Mouse (Mus musculus) limb, embryonic 14.5 days (tissue): ENCODE measurements at regions not wholly inside any gene's neighbourhood (a gene's known extent, or its start where the extent isn't known, plus 50 kb on each side); places are given as distances from the start of the nearest gene placed in this dataset.
A peak's percentile ranks its signal among the peaks of the same experiment; 100 is the strongest.

Experiments used
- ATAC-seq: fragments of 200-750 bp; cut with Nextera tagmentation; 2 replicates; pipeline ENCODE4 v1.8.0; 2017; ENCODE audit warnings: low read depth, moderate number of reproducible peaks, moderate TSS enrichment; ENCODE audit not compliant: low FRiP score
- DNase-seq: peaks from one replicate; pipeline ENCODE4 v3.0.0-alpha.2; 2015; ENCODE audit warnings: low spot score
- H3K27ac ChIP-seq: fragments of 300-500 bp; sonication (generic); replicated peaks from 2 replicates; pipeline ENCODE4 v1.5.1; 2014; ENCODE audit warnings: low read depth, mild to moderate bottlenecking, low read length, moderate library complexity, mixed read lengths
- H3K27me3 ChIP-seq: fragments of 300-500 bp; sonication (generic); 2 replicates; pipeline ENCODE4 v1.6.1; 2014; ENCODE audit warnings: low read length, mixed read lengths; ENCODE audit not compliant: control insufficient read depth, insufficient read depth
- H3K36me3 ChIP-seq: fragments of 300-500 bp; sonication (generic); 2 replicates; pipeline ENCODE4 v1.6.1; 2014; ENCODE audit warnings: mild to moderate bottlenecking, low read length, moderate library complexity, mixed read lengths; ENCODE audit not compliant: control insufficient read depth, insufficient read depth
- H3K4me1 ChIP-seq: fragments of 300-500 bp; sonication (generic); 2 replicates; pipeline ENCODE4 v1.6.1; 2014; ENCODE audit warnings: antibody characterized with exemption, low read length, mixed read lengths; ENCODE audit not compliant: control insufficient read depth, insufficient read depth
- H3K4me2 ChIP-seq: fragments of 300-500 bp; sonication (generic); replicated peaks from 2 replicates; pipeline ENCODE4 v1.6.1; 2014; ENCODE audit warnings: low read depth, mild to moderate bottlenecking, low read length, moderate library complexity; ENCODE audit not compliant: severe bottlenecking
- H3K4me3 ChIP-seq: fragments of 300-500 bp; sonication (generic); replicated peaks from 2 replicates; pipeline ENCODE4 v1.5.1; 2014; ENCODE audit warnings: low read length
- H3K9ac ChIP-seq: fragments of 300-500 bp; sonication (generic); 2 replicates; pipeline ENCODE4 v1.6.1; 2014; ENCODE audit warnings: mild to moderate bottlenecking, low read depth, low read length, moderate library complexity; ENCODE audit not compliant: severe bottlenecking
- H3K9me3 ChIP-seq: fragments of 300-500 bp; sonication (generic); 2 replicates; pipeline ENCODE4 v1.6.1; 2016; ENCODE audit warnings: low read length; ENCODE audit not compliant: control insufficient read depth
- POLR2A ChIP-seq: fragments of 200-500 bp; IDR thresholded peaks from 2 replicates; pipeline ENCODE4 v1.8.0; 2012; ENCODE audit warnings: inconsistent platforms, mild to moderate bottlenecking, moderate library complexity, borderline replicate concordance; ENCODE audit not compliant: insufficient read depth, insufficient read length; ENCODE audit errors: extremely low read depth
- WGBS: fragments of 180-500 bp; shearing (Covaris S2); extraction: QIAGEN DNeasy Blood & Tissue Kit; methylation state at CpG from one replicate; pipeline ENCODE4 v1.1.7; 2014; 5-methylcytosine and 5-hydroxymethylcytosine counted together

DNA sequence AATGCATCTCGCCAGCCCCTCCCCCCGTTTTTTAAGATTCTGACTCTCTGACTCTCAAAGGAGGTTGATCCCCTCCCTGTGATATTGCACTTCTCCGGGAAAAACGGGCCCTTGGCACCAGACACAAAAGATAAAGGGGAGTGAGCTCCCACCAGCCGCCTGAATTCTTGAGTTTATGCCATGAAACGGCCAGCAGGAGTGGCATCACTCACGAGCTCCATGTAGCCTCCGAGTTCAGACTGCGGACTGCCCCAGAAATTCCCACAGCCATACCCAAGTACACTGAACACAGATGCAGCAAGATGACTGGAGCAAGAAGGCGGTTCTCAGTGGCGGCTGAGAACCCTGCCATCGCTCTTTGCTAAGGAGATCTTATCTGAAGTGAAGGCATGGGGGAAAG is 114.4 kb downstream of the H2al2a start:
- ATAC-seq (no peak), DNase-seq (no peak)
- Histone ChIP-seq H3K27me3 (no peaks in the 10 kb centered on the region), H3K27ac (no peak overlapping the region), H3K36me3 (no peaks in the 10 kb centered on the region), H3K4me2 (no peak overlapping the region), H3K9me3 (no peaks in the 10 kb centered on the region), H3K4me3 (no peak overlapping the region), H3K4me1 (0 out of 2 replicates have a peak, but pooled peaks cover 8% of the 10 kb centered on the region), H3K9ac (no peak overlapping the region)
- WGBS, result 80% methylated on average over 12 of the region's 12 CpGs
- TF ChIP-seq POLR2A, result no peak

DNA sequence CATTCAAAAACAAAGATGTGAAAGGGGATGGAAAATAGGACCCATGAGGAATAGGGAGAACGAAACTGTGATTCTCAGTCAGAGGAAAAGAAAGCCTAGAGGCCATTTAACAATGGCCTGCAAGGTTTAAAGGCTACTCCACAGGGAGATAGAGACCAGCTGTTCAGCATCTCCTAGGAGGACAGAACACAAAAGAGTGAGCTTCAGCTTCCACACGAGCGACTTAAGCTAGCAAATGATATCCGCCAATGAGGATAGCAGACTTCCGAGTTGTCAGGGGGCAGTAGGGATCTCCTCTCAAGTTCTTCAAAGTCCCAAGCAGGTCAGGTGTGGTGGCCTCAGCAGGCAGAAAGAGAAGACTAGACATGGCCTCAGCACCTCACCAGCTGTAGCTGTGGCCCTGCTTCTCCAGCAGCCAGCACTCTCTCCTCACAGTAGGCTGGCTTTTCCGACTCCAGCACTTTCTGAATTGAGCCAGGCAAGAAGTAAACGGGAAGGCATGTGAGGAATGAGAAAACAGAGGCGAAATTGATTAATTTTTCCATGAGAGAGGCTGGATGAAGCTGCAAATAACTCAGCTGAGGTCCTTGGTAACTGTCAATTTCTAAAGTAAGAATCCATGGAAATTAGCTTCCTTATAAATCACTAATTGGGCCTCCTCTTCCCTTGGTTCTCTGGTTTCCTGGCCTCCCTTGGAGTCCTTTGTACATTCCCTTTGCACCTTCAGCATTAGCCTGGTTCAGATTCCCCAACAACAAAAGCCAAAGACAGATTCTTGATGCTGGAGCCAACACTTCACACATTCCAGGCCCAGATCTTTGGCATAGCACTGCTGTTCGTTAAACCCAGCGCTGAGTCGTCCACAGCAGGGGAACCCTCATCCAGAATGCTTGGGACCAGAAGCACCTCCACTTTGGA is 115.7 kb downstream of the H2al2a start:
- no peak for DNase-seq
- Histone ChIP-seq H3K36me3 (no peaks in the 10 kb centered on the region), H3K9me3 (no peaks in the 10 kb centered on the region), H3K4me1 (0 out of 2 replicates have a peak, but pooled peaks cover 8% of the 10 kb centered on the region), H3K4me3 (no peak overlapping the region), H3K27ac (no peak overlapping the region; the same call in none of the 2 replicates), H3K9ac (no peak overlapping the region), H3K27me3 (no peaks in the 10 kb centered on the region), H3K4me2 (no peak overlapping the region)
- TF ChIP-seq POLR2A, result no peak
- WGBS, result 50% methylated on average over 11 of the region's 11 CpGs
- ATAC-seq, result peak; percentile 55; the same call in 1 of the 2 replicates

DNA sequence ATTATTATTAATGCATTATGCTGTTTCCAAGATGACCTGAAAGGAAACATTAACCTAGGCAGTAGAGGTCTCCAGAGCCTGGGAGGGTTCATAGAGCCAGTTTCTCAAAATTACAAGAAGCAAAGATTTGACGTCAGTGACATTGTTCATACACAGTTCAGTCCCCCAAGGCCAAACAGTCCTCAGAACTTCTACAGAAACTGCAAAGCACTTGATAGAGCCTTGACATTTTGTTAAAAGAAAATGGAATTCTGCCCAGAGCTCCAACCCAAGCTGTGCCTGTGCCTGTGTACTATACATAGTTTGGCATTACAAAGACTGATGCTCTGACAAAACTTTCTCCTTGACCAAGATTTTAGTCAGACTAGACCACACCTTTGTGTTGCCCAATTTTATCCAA is 118.9 kb downstream of the H2al2a start:
- 75% methylated on average over 1 of the region's 1 CpGs for WGBS
- H3K27ac ChIP-seq, result no peak overlapping the region
- H3K27me3 ChIP-seq, result no peaks in the 10 kb centered on the region
- DNase-seq, result no peak
- no peak for ATAC-seq
- H3K4me2 ChIP-seq, result no peak overlapping the region
- no peaks in the 10 kb centered on the region for H3K9me3 ChIP-seq
- 0 out of 2 replicates have a peak, but pooled peaks cover 8% of the 10 kb centered on the region for H3K4me1 ChIP-seq
- H3K9ac ChIP-seq, result no peak overlapping the region
- no peaks in the 10 kb centered on the region for H3K36me3 ChIP-seq
- H3K4me3 ChIP-seq, result no peak overlapping the region
- no peak for TF ChIP-seq POLR2A

DNA sequence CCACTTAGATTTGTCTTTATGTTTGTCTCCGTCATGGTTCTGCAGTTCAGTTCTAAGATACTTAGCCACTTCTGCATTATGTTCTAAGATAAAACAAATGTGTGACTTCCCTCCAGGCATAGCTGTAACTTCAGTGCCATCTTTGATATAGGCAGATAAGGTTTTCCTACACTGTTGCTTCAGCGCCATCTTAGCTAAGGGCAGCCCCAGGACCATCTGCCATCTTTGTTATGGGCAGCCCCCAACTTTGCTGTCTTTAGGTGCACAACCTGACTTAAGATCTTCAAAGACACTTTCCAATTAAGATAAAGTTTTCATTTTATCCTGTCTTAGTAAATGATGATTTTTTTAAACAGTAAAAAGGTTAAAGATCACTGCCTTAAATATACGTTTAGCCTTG is 119.8 kb downstream of the H2al2a start:
- no peaks in the 10 kb centered on the region for H3K9me3 ChIP-seq
- WGBS, result 84% methylated on average over 3 of the region's 3 CpGs
- no peaks in the 10 kb centered on the region for H3K36me3 ChIP-seq
- 0 out of 2 replicates have a peak, but pooled peaks cover 8% of the 10 kb centered on the region for H3K4me1 ChIP-seq
- H3K9ac ChIP-seq, result no peak overlapping the region
- ATAC-seq, result no peak
- H3K4me3 ChIP-seq, result no peak overlapping the region
- DNase-seq, result no peak
- no peak overlapping the region for H3K4me2 ChIP-seq
- H3K27me3 ChIP-seq, result no peaks in the 10 kb centered on the region
- no peak for TF ChIP-seq POLR2A
- no peak overlapping the region for H3K27ac ChIP-seq

DNA sequence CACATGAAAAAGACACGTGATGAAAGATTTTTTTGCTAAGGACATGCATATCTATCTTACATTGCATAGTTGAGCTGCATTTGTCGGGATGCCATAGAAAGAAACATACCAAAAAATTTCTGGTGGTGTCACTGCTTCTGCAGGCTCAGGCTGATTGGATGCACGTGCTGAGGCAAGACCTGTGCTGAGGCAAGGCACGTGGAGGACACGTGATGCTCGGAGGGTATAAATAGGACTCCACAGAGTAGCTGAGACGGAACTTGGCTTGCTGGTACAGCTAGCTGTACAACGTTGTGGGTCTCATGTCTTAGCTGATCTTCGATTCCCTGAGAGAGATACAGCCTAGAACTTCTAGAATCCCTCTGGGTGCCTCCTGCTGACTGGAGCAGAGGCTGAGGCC is 120.6 kb downstream of the H2al2a start:
- no peak overlapping the region for H3K27ac ChIP-seq
- H3K9me3 ChIP-seq, result no peaks in the 10 kb centered on the region
- H3K27me3 ChIP-seq, result no peaks in the 10 kb centered on the region
- ATAC-seq (no peak), DNase-seq (no peak)
- 0 out of 2 replicates have a peak, but pooled peaks cover 4% of the 10 kb centered on the region for H3K4me1 ChIP-seq
- TF ChIP-seq POLR2A, result no peak
- no peak overlapping the region for H3K4me2 ChIP-seq
- no peak overlapping the region for H3K4me3 ChIP-seq
- H3K36me3 ChIP-seq, result no peaks in the 10 kb centered on the region
- 83% methylated on average over 9 of the region's 9 CpGs for WGBS
- H3K9ac ChIP-seq, result no peak overlapping the region

DNA sequence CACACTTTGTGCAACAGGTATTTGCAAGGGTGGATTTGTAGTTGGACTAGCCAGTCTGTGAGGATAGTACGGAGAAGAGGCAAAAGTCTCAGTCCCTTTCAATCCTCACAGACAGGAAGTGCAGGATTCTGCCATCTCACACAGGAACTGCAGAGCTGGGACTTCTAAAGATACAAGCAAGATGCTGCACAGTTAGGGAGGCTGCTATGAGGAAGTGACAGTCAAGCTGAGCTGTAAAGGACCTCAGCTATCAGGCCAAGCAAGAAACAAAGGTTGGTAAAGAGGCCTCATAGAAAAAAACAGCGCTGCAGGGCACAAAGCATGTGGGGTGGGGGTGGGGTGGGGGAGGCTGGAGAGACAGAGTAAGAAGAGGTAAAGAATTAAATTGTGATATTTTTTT is 126.2 kb downstream of the H2al2a start:
- no peak overlapping the region for H3K4me3 ChIP-seq
- DNase-seq, result no peak
- H3K27ac ChIP-seq, result no peak overlapping the region
- no peaks in the 10 kb centered on the region for H3K9me3 ChIP-seq
- no peaks in the 10 kb centered on the region for H3K36me3 ChIP-seq
- no peak overlapping the region for H3K9ac ChIP-seq
- H3K4me1 ChIP-seq, result peaks cover 9% of the 10 kb centered on the region
- H3K27me3 ChIP-seq, result no peaks in the 10 kb centered on the region
- no peak for TF ChIP-seq POLR2A
- ATAC-seq, result no peak
- no peak overlapping the region for H3K4me2 ChIP-seq
- WGBS, result 46% methylated on average over 2 of the region's 2 CpGs
